Mouse (Mus musculus) adrenal gland, adult 8-10 months (tissue): ENCODE data around the gene Abhd6. TPM values are rescaled to one million over a fixed set of nuclear protein-coding genes. Genes with fewer than 3 reads are reported as not detected.

ENCODE experiments used
- DNase-seq: peaks from one replicate; pipeline ENCODE4 v3.0.0; 2022
- total RNA-seq, 4 experiments: library from RNA; stranded (reverse); gene quantifications; 2 replicates each; pipeline ENCODE4 v1.2.4; 2022

Abhd6 gene
- total RNA-seq, 4 experiments from 2014 or later = 87.1 to 147 (median 102) TPM

DNA sequence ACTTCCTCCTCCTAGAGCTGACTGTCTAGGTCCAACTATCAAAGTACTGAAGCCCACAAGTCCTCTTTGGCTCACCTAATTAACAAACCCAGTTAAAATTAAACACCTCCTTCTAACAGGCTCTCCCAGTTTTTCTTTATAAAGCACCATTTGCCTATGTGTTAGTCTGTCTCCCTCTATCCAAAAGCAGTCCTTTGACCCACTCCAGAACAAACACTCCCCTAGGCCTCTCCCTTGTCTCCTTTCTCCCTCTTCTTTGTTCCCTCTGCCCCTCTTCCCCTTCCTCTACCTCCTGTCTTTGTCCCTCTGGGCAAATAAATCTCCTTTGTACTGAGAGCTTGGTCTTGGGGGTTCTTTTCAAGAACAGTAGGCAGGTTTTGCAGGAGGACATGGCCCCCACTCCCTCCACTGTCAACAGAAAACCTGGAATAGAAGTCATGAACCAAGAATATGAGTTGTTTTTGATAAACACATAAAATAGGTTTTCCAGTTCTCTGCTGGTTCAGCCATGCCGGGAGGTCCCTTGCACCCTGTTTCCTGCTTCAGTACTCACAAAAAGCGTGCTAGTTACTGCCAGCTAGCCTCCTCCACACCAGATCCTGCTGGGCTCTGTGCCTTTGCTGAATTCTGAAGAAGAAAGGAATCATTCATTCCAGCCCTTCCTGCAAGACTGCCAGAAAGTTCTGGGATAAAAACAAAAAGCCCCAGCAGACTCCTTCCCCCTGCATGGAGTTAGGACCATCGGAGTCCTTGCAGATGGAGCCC is 60.0 kb downstream of the Abhd6 start:
- DNase-seq = no peak

DNA sequence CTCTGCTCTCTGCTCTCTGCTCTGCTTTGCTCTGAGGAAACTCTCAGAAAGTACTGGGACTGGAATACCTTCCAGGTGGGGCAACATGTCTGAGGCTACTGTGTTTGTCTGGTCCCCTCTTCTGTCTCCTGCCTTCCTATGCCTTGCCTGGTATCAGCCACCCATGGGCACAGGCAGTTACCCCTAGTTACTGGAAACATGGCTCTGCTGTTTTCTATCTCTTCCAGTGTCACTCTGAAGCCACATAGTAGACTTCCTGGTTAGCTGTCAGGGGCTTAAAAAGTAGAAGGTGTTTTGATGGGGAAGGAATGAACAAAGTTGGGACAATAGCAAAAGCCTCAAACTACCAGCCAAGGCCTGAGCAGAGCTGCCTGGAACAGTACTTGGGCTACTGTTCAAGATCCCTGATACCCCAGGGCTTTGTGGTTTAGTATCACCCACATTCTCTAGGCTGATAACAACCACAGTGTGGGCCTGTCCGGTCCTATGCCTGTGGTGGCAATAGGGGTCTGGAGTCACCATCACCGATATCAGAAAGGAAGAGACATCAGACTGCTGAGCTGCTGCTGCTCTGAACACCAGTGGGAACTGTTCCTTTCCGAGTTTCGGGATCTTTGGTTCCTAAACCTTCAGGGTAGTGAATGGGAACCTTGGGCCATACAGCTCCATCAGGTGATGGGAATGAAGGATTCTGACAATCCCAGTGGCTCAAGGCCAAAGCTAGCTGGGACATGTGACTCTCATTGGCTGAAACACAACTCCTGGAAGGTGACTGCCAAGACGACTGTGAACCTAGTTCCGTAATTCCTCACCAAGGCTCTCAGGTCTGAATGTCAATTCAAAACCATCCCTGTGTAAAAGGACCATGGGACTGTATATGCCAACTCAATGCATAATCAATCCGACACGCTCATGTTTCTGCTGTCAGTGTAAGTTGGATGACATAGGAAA is 61.4 kb downstream of the Abhd6 start:
- no peak for DNase-seq

DNA sequence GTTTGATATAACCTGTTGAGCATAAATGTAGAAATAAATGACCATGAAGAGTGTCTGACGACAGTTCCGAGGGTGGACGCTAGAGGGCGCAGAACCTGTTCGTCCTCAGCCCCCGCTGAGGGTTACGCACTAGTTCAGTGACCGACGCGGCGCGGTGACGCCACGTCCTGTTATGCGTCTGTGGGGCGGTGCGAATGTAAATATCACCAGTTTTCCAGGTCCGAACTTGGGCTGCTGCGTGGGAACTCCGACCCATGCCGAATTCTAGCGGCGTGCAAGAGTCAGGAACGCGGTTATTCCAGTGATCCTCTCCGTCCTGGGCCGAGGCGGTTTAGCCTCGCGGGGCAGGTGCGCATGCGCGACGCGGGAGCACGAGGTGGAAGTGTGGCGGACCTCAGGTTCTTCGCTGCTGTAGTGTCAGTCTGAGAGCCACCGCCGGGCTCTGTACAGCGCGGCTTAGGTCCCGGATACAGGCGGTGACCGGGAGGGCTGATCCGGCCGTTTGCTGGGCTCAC is 77.5 kb downstream of the Abhd6 start, which contains the start of gene Rpp14:
Rpp14 (plus strand) TSS at position 203 of the 515 bp plus-strand sequence.
- peak; percentile 93 for DNase-seq

DNA sequence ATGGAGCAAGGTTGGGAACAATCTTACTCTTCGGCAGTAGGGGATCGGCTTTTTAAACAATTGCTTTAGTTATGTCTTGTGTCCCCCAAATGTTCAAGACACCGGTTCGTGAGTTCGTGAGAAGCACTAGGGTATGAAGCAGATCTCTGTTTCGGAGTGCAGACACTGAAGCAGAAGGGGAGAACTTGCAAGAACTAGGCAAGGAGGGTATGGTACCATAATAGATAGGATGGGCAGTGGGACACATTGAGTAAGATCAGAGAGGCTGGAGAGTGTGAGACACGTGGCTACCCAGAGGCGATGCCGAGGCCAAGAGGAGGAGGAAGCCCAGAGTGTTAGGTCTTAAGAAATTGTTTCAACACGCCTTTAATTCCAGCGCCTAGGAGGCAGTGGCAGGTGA is 78.0 kb downstream of the Abhd6 start:
- DNase-seq = no peak

DNA sequence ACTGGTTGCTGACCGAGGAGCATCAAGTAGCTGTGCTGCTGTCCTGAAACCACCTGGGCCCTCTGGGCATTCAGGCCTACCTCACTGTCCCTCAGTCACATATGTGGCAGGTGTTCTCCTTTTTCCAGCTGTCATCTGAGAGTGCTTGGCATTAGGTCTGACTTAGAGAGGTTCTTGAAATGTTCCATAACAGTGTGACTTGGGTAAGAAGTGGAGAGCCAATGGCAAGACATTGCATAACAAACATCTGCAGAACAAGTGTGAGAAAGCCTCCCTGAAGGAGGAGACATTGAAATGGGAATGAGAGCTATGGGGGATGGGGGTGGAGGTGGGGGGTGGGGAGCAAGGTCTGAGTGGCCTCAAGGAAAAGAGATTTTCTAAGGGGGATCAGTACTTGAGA is 80.2 kb downstream of the Abhd6 start:
- DNase-seq = no peak

DNA sequence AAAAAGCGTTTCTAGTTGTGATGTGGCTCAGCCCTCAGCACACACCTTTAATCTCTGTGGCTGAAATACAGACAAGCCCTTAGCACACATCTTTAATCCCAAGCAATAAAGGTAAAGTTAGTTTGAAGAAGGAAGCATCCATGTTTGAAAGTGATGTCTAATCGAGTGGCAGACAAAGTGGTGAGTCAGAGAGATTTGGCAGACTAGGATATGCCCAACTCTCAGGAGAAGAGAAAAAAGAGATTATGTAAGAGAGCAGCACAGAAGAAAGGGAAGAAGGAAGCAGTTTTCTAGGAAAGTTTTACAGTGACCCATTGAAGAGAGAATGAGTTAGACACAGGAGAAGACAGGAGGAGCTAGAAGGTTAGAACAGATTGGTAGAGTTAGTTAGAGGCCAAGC is 86.3 kb downstream of the Abhd6 start:
- DNase-seq = no peak

DNA sequence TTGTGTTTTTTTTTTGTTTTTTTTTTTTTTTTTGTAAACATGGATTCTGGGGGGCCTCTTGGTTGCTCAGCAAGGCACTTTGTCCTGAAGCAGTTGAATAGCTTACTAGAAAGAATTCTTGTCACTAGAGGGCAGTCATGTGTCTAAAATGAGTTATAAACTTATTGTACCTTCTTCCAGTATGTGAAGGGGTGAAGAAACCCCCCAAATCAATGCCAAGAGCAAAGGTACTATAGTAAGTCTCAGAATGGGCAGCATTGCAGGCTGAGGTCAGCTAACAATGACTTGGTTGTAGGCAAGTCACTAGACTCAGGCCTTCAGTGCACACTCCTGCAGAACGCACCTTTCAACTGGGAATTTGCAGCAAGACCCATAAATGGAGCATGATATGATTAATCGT is 89.9 kb downstream of the Abhd6 start:
- no peak for DNase-seq

DNA sequence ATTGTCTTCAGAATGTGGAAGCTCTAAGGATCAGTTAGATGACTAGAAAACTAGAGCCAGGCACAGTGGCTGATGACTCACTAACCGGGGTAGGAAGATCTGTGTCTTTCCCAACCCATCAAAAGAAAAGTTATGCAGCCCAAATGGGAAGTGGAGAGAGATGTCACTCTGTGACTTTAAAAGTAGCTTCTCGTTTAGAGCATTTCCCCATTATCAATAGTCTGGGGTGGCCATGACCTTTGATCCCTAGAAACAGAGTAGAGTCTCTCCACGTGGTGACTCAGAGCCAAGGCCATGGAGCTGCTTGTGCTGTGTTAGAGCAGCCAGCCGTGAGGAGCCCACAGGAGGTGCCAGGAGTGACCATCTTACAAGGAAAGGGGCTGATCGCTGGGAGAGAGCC is 90.7 kb downstream of the Abhd6 start:
- peak; percentile 75 for DNase-seq

DNA sequence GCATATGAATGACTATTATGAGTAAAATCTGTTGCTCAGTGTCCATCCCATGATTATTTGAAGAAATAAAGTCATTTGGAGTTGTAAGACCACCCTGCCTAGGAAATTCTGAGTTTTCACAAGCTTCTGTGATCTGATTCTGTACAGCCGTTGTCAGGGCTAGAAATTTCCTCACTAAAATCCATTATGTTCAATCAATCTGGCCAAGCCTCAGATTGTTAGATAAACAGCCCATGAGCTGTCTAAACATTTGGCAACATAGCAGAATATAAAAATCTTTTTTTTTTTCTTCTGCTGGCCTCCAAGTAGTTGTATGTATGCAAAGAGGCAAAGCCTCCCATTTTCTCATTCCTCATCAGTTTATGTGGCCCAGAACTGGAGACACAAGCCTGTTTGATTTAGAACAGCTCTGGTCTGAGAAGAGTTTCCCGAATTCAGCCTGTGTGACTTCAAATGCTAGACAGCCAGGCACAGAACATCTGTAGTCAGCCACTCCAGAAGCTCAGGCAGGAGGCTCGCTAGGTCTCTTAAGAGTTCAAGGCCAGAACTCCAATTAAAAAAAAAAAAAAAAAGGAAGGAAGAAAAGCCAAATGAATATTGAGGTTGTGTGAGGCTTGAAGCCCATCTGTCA is 92.3 kb downstream of the Abhd6 start:
- DNase-seq = no peak

DNA sequence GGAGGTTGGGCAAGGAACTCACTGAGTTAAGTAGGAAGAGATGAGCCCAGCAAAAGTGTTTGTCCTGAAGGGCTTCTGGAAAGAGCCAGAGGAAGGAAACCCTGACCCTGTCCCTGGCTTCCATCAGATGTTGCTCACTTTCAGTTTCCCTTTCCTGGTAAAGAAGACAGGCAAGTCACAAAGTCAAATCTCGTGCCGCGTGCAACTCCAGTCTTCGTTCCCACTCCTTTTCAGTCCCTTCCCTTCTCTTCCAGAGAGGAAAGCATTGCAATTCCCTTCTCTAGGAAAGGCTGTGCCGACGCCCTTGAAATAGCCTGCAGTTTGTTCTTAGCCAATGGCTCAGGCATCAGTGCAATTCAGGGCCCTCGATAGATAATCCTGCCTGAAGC is 92.9 kb downstream of the Abhd6 start:
- DNase-seq = no peak

DNA sequence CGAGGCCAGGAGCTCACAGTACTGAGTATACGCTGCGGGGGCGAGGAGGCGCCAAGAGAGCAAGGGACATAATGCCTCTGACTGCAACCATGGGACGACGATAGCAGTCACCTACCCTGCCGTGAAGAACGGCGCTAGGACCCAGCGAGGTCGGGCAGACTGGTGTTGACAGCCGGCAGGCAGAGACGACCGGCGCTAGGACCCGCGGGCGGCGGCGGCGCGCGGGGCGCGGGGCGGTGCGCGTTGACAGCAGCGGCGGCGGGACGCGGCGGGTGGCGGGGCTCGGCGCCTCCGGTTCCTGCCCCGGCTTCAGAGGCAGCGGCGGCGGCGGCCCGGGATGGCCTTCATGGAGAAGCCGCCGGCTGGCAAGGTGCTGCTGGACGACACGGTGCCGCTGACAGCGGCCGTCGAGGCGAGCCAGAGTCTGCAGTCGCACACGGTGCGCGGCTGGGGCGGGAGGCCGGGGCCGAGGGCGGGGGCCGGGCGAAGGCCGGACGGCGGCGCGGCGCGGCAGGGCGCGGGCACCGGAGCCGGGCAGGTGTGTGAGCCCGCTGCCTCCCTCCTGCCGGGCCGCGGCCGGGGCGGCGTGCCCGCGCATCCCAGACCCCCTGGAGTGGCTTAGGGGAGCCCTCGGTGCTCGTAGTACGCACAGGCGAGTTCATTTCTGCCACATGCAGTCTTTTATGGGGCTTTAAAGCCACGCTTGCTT is 95.4 kb downstream of the Abhd6 start, which contains the start of gene Pxk:
Pxk (plus strand) TSS at position 234 of the 709 bp plus-strand sequence.
- peak; percentile 85 for DNase-seq

DNA sequence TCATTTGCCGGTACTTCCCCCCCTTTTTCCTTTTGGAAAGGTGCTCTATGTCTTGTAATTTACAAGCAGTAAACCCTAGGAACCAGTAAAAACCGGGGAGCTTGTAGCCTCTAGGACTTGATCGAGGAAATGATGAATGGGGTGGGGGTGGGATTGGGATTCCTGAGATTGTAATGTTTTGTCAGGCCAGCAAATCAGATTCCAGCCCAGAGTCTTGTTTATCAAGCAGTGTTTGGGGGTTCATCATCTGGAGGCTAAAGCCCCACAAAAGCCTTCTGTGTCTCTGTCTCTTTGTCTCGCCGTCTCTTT is 95.9 kb downstream of the Abhd6 start:
- no peak for DNase-seq

DNA sequence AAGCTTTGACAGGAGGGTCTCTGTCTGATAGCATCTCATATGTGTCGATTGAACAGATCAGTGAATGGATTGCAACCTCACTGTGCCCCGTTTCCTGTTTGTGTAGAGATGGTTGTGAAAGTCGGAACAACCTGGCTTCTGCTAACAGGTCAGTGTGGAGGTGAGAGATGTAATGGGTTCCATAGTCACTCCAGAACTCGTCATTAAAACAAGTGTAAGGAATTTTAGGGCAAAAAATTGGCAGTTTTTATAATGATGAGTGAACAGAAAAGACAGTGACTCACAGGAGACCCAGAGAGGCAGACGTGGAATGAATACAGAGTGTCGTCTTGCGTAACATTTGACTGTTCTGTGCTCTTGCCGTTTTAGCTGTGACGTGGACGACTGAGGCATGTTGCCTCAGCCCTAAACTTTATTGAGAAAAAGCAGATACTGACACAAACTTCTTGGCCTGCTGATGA is 96.9 kb downstream of the Abhd6 start:
- DNase-seq = peak; percentile 58

DNA sequence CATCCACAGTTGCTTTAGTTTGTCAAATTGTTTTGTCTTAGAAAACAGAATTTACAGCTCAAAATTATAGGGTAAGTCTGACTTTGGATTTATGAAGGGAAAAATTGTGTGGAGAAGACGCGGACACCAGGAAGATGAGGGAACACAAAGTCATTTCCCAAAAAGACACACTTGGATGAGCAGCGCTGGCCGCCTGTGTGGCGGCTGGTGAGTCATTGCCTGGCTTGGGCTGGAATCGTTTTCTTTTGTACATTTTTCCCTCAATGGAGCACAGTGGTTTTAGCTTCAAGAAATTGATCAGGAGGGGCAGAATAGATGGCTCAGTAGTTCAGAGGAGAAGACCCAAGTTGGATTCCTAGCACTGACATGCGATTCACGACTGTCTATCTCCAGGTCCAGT is 99.2 kb downstream of the Abhd6 start:
- DNase-seq = no peak

DNA sequence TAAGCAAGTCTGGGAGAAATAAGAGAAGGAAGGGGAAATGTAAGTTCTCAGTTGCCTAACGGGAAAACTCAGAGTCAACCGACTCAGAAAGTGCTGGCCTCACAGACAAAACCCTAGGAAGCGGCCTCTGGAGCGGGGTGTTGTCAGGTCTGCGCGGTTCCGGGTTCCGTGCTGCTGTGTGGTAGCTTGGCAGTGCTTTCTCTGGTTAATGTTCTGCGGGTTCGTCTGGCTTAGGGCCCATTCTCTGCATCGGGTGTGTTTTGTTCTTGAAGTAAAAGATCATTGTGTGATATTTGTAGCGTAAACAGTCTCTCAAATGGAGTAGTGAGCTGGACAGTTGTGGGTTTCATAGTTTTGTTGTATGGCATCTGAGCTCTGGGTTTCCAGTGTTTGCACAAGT is 100.0 kb downstream of the Abhd6 start:
- no peak for DNase-seq

Other genes with a start within 250 kb of the Abhd6 start
- not detected for gene Gm26661, start 211.3 kb upstream of the Abhd6 start, total RNA-seq
- gene Flnb, start 184.9 kb upstream of the Abhd6 start, total RNA-seq = 10 to 100 TPM; 54.5 to 77.3 (median 65.8) TPM
- gene Gm45521, start 45.6 kb upstream of the Abhd6 start, total RNA-seq = not detected
- under 1 TPM; 0.37 to 0.78 (median 0.55) TPM for gene Dnase1l3, start 8.3 kb upstream of the Abhd6 start, total RNA-seq
- 10 to 100 TPM; 35.2 to 44.8 (median 41.3) TPM for gene Rpp14, start 77.5 kb downstream of the Abhd6 start, total RNA-seq
- gene Pxk, start 95.3 kb downstream of the Abhd6 start, total RNA-seq = 10 to 100 TPM; 62.3 to 72.3 (median 68.1) TPM
- 100 to 1,000 TPM; 184 to 265 (median 230) TPM for gene Pdhb, start 170.1 kb downstream of the Abhd6 start, total RNA-seq
- 10 to 100 TPM; 15.1 to 22.2 (median 18.1) TPM for gene Kctd6, start 211.2 kb downstream of the Abhd6 start, total RNA-seq